Mouse (Mus musculus): ENCODE measurements around the gene Eps8.

- TF ChIP-seq CTCF (IDR thresholded peaks at IDR 0.05; ENCODE audit: low read depth, low read length) (no peak), POLR2A (IDR thresholded peaks at IDR 0.05; ENCODE audit: insufficient read depth, low read length) (no peak)
Measured at GRCm38 (mm10) chr6:137669876-137670275, 15.2 kb upstream of the Eps8 start.

All from ES-Bruce4 (cell line).